Mouse (Mus musculus) intestine, postnatal 0 days (tissue): ENCODE results near the gene Mettl21e. TPM values are rescaled to one million over a fixed set of nuclear protein-coding genes. Genes with fewer than 3 reads are reported as not detected.

Source experiments
- ATAC-seq: fragments of 200-750 bp; cut with Nextera tagmentation; 2 replicates; pipeline ENCODE4 v1.8.0; 2017; ENCODE audit warnings: mild to moderate bottlenecking, moderate TSS enrichment, moderate library complexity
- H3K27ac ChIP-seq: fragments of 300-500 bp; sonication (generic); 2 replicates; pipeline ENCODE4 v1.5.1; 2014; ENCODE audit warnings: mild to moderate bottlenecking, low read depth, low read length, moderate library complexity
- H3K27me3 ChIP-seq: fragments of 300-500 bp; sonication (generic); replicated peaks from 2 replicates; pipeline ENCODE4 v1.6.1; 2014; ENCODE audit warnings: low read length, mixed read lengths; ENCODE audit not compliant: control insufficient read depth, insufficient read depth
- H3K36me3 ChIP-seq: fragments of 300-500 bp; sonication (generic); 2 replicates; pipeline ENCODE4 v1.6.1; 2014; ENCODE audit warnings: mild to moderate bottlenecking, moderate library complexity; ENCODE audit not compliant: control insufficient read depth, insufficient read depth
- H3K4me1 ChIP-seq: fragments of 300-500 bp; sonication (generic); replicated peaks from 2 replicates; pipeline ENCODE4 v1.6.1; 2014; ENCODE audit warnings: antibody characterized with exemption, low read length, mixed read lengths; ENCODE audit not compliant: control insufficient read depth, insufficient read depth
- H3K4me2 ChIP-seq: fragments of 300-500 bp; sonication (generic); replicated peaks from 2 replicates; pipeline ENCODE4 v1.6.1; 2014; ENCODE audit warnings: low read depth, mild to moderate bottlenecking, moderate library complexity
- H3K4me3 ChIP-seq: fragments of 300-500 bp; sonication (generic); 2 replicates; pipeline ENCODE4 v1.5.1; 2014; ENCODE audit warnings: low read depth, low read length
- H3K9ac ChIP-seq: fragments of 300-500 bp; sonication (generic); 2 replicates; pipeline ENCODE4 v1.6.1; 2014; ENCODE audit warnings: mild to moderate bottlenecking, low read depth, low read length
- H3K9me3 ChIP-seq: fragments of 300-500 bp; sonication (generic); 2 replicates; pipeline ENCODE4 v1.6.1; 2016; ENCODE audit warnings: mixed run types; ENCODE audit not compliant: control insufficient read depth
- CTCF ChIP-seq: sonication (generic); IDR thresholded peaks from 2 replicates; pipeline ENCODE4 v1.5.1; 2016; ENCODE audit warnings: low read depth, mild to moderate bottlenecking, control low read depth, antibody characterized with exemption, moderate library complexity
- WGBS: fragments of 180-500 bp; shearing (Covaris S2); extraction: QIAGEN DNeasy Blood & Tissue Kit; methylation state at CpG from one replicate; pipeline ENCODE4 v1.1.7; 2014; 5-methylcytosine and 5-hydroxymethylcytosine counted together
- polyA plus RNA-seq: library from polyadenylated mRNA; unstranded; fragments of >200 nt; fragmentation: Nextera tagmentation; extraction: Ambion mirVana; gene quantifications from 2 replicates; pipeline ENCODE4 v1.2.1, GENCODE M21; 2015

Gene Mettl21e
- polyA plus RNA-seq, 1 experiment from 2014 or later, result not detected

- H3K27me3 ChIP-seq, result no peaks in the 10 kb centered on the region
- no peaks in the 10 kb centered on the region for H3K4me1 ChIP-seq
- no peak overlapping the region for H3K9ac ChIP-seq
- H3K27ac ChIP-seq, result no peak overlapping the region
- WGBS, result 94% methylated on average over 5 of the region's 5 CpGs
- no peak overlapping the region for H3K4me2 ChIP-seq
- TF ChIP-seq CTCF, result no peak
- H3K9me3 ChIP-seq, result no peaks in the 10 kb centered on the region
- H3K4me3 ChIP-seq, result no peak overlapping the region
- H3K36me3 ChIP-seq, result peaks cover 49% of the 10 kb centered on the region
- ATAC-seq, result no peak
These were observed 40.7 kb downstream of the Mettl21e start for GRCm38 (mm10) chr1:44178086-44178485.

GRCm38 (mm10) chr1:44173903-44174302 is 44.9 kb downstream of the Mettl21e start:
- Histone ChIP-seq H3K9me3 (no peaks in the 10 kb centered on the region), H3K4me1 (no peaks in the 10 kb centered on the region), H3K4me3 (no peak overlapping the region), H3K4me2 (no peak overlapping the region), H3K27ac (no peak overlapping the region), H3K9ac (no peak overlapping the region), H3K27me3 (no peaks in the 10 kb centered on the region), H3K36me3 (peaks cover 63% of the 10 kb centered on the region)
- ATAC-seq, result no peak
- WGBS, result 82% methylated on average over 8 of the region's 8 CpGs
- peak; percentile 68 for TF ChIP-seq CTCF

GRCm38 (mm10) chr1:44172656-44173055 is 46.1 kb downstream of the Mettl21e start:
- ATAC-seq, result no peak
- WGBS, result 95% methylated on average over 4 of the region's 4 CpGs

GRCm38 (mm10) chr1:44167859-44168383 is 50.8 kb downstream of the Mettl21e start:
- Histone ChIP-seq H3K27me3 (no peaks in the 10 kb centered on the region), H3K4me1 (no peaks in the 10 kb centered on the region), H3K27ac (peak overlapping the region; percentile 5; the same call in 1 of the 2 replicates), H3K9me3 (no peaks in the 10 kb centered on the region), H3K9ac (no peak overlapping the region), H3K4me2 (no peak overlapping the region), H3K36me3 (peaks cover 62% of the 10 kb centered on the region), H3K4me3 (no peak overlapping the region)
- no peak for ATAC-seq
- WGBS, result 94% methylated on average over 3 of the region's 3 CpGs
- TF ChIP-seq CTCF, result peak; percentile 31

More at GRCm38 (mm10) chr1:44172656-44173055, 46.1 kb downstream of the Mettl21e start:
- no peak overlapping the region for H3K4me3 ChIP-seq
- H3K36me3 ChIP-seq, result peaks cover 62% of the 10 kb centered on the region
- no peaks in the 10 kb centered on the region for H3K9me3 ChIP-seq
- no peaks in the 10 kb centered on the region for H3K4me1 ChIP-seq
- H3K4me2 ChIP-seq, result no peak overlapping the region
- no peak overlapping the region for H3K9ac ChIP-seq
- no peak overlapping the region for H3K27ac ChIP-seq
- no peak for TF ChIP-seq CTCF
- no peaks in the 10 kb centered on the region for H3K27me3 ChIP-seq

- ATAC-seq, result no peak
- H3K9ac ChIP-seq, result no peak overlapping the region
- 94% methylated on average over 5 of the region's 5 CpGs for WGBS
- H3K27ac ChIP-seq, result no peak overlapping the region
- no peaks in the 10 kb centered on the region for H3K4me1 ChIP-seq
- no peaks in the 10 kb centered on the region for H3K9me3 ChIP-seq
- H3K27me3 ChIP-seq, result no peaks in the 10 kb centered on the region
- no peak for TF ChIP-seq CTCF
- peaks cover 76% of the 10 kb centered on the region for H3K36me3 ChIP-seq
- no peak overlapping the region for H3K4me3 ChIP-seq
- no peak overlapping the region for H3K4me2 ChIP-seq
These were observed 56.4 kb downstream of the Mettl21e start for GRCm38 (mm10) chr1:44162389-44162788.

- Histone ChIP-seq H3K4me2 (no peak overlapping the region), H3K9ac (no peak overlapping the region), H3K36me3 (peaks cover 70% of the 10 kb centered on the region), H3K27me3 (no peaks in the 10 kb centered on the region), H3K9me3 (no peaks in the 10 kb centered on the region), H3K4me3 (no peak overlapping the region), H3K4me1 (no peaks in the 10 kb centered on the region), H3K27ac (no peak overlapping the region)
- ATAC-seq, result no peak
- TF ChIP-seq CTCF, result no peak
- WGBS, result 93% methylated on average over 6 of the region's 6 CpGs
These were observed 56.9 kb downstream of the Mettl21e start for GRCm38 (mm10) chr1:44161818-44162217.

- Histone ChIP-seq H3K27me3 (no peaks in the 10 kb centered on the region), H3K9me3 (no peaks in the 10 kb centered on the region), H3K4me1 (no peaks in the 10 kb centered on the region), H3K4me3 (no peak overlapping the region), H3K27ac (no peak overlapping the region), H3K4me2 (no peak overlapping the region), H3K9ac (no peak overlapping the region), H3K36me3 (peaks cover 45% of the 10 kb centered on the region)
- no peak for TF ChIP-seq CTCF
- ATAC-seq, result no peak
- 94% methylated on average over 6 of the region's 6 CpGs for WGBS
These were observed 60.4 kb downstream of the Mettl21e start for GRCm38 (mm10) chr1:44158317-44158716.
